Mouse (Mus musculus) embryonic facial prominence, embryonic 10.5 days (tissue): ENCODE data around the gene Dgkz. TPM values are rescaled to one million over a fixed set of nuclear protein-coding genes. Genes with fewer than 3 reads are reported as not detected.

Source experiments
- microRNA-seq: library from miRNA; unstranded; fragments of <30 nt; microRNA quantifications from one replicate; pipeline ENCODE4, GENCODE M21; 2017
- polyA plus RNA-seq: library from polyadenylated mRNA; unstranded; fragments of >200 nt; fragmentation: Nextera tagmentation; extraction: Ambion mirVana; gene quantifications from 2 replicates; pipeline ENCODE4 v1.2.1, GENCODE M21; 2016

Dgkz gene
- polyA plus RNA-seq, 1 experiment from 2014 or later = 42.1 TPM

Small RNAs within 50 kb of the gene (microRNA-seq; reads per million reads assigned to microRNA genes)
- gene Mir6999 = not detected

Other genes starting within 250 kb of the Dgkz start
- 25.0 and 25.6 TPM in 2 replicates for gene Ambra1, start 245.7 kb downstream of the Dgkz start, polyA plus RNA-seq
- 0.74 and 1.4 TPM in 2 replicates for gene Chrm4, start 48.6 kb downstream of the Dgkz start, polyA plus RNA-seq
- gene Mdk, start 43.6 kb downstream of the Dgkz start, polyA plus RNA-seq = 2,212 and 2,218 TPM in 2 replicates
- 0.23 and 0.41 TPM in 2 replicates for gene Gm9821, start 30.2 kb downstream of the Dgkz start, polyA plus RNA-seq
- gene Creb3l1, start 48.6 kb upstream of the Dgkz start, polyA plus RNA-seq = 0.93 and 1.0 TPM in 2 replicates
- gene Phf21a, start 117.3 kb upstream of the Dgkz start, polyA plus RNA-seq = 41.3 and 42.3 TPM in 2 replicates